Mouse (Mus musculus): ENCODE measurements at regions not wholly inside any gene's neighbourhood (a gene's known extent, or its start where the extent isn't known, plus 50 kb on each side); places are given as distances from the start of the nearest gene placed in this dataset.

DNA sequence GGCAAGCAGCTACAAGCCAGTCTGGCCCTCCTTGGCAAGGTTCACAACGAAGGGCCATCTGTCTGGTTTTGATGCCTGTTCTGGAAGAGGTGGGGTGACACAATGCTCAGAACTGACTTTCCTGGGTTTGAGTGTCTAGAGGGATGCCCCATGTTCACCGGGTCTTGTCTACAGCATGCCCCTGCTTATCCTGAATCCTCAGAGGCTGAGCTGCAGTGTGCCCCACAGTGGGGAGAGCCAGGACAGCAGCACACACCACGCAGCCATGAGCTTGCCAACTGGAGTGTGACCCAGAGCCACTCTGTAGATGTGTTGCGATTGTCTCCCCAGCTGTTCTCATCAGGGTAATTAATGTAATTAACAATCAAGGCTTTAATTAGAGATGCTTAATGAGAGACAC is 66.1 kb upstream of the Sox11 start:
- H3K27ac ChIP-seq (ENCODE audit: low read depth, low read length) = no peak overlapping the region
- H3K4me3 ChIP-seq (ENCODE audit: low read depth, low read length) = no peak overlapping the region
- H3K36me3 ChIP-seq (ENCODE audit: control insufficient read depth, insufficient read depth, low read length) = no peaks in the 10 kb centered on the region
- H3K4me1 ChIP-seq (ENCODE audit: control insufficient read depth, insufficient read depth, low read length) = no peaks in the 10 kb centered on the region
- 71% methylated on average over 4 of the region's 4 CpGs for WGBS
- no peaks in the 10 kb centered on the region for H3K27me3 ChIP-seq (ENCODE audit: control insufficient read depth, insufficient read depth, low read length)
- no peaks in the 10 kb centered on the region for H3K9me3 ChIP-seq (ENCODE audit: control insufficient read depth, low read length)
- no peak overlapping the region for H3K4me2 ChIP-seq
- DNase-seq (ENCODE audit: low spot score, missing footprints) (no peak), ATAC-seq (ENCODE audit: low FRiP score) (no peak)
- no peak overlapping the region for H3K9ac ChIP-seq (ENCODE audit: low read length)

DNA sequence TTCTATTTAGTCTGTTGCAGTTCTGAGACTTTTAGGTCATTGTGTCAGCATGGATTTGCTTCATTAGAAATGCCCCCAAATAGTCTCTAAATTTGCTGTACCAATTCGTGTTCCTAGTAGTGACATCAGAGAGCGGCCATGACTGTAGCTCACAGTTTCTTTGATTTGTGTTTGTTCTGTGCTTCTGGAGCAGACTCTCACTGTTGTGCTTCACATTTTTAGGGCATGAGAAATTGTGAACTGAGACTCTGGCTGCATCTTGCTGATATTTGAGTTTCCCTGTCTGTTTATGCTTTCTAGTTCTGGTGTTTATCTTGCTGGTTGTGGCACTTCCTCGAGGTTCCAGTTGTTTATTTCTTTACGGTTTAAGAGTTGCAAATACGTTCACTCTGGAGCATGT is 57.0 kb upstream of the Sox11 start:
- H3K9ac ChIP-seq (ENCODE audit: low read length) = no peak overlapping the region
- H3K4me1 ChIP-seq (ENCODE audit: control insufficient read depth, insufficient read depth, low read length) = no peaks in the 10 kb centered on the region
- no peak overlapping the region for H3K4me2 ChIP-seq
- H3K27ac ChIP-seq (ENCODE audit: low read depth, low read length) = no peak overlapping the region
- no peak for DNase-seq (ENCODE audit: low spot score, missing footprints)
- no peak overlapping the region for H3K4me3 ChIP-seq (ENCODE audit: low read depth, low read length)
- H3K36me3 ChIP-seq (ENCODE audit: control insufficient read depth, insufficient read depth, low read length) = no peaks in the 10 kb centered on the region
- no peak for ATAC-seq (ENCODE audit: low FRiP score)
- H3K27me3 ChIP-seq (ENCODE audit: control insufficient read depth, insufficient read depth, low read length) = no peaks in the 10 kb centered on the region
- no peaks in the 10 kb centered on the region for H3K9me3 ChIP-seq (ENCODE audit: control insufficient read depth, low read length)
- 85% methylated on average over 5 of the region's 5 CpGs for WGBS
